Mouse (Mus musculus) G1E (cell line): ENCODE data around the gene Med6. TPM values are rescaled to one million over a fixed set of nuclear protein-coding genes. Genes with fewer than 3 reads are reported as not detected.

Experiments
- ATAC-seq: 2 replicates; pipeline ENCODE4 v1.8.0; 2016; ENCODE audit warnings: mild to moderate bottlenecking; ENCODE audit not compliant: insufficient number of reproducible peaks, poor library complexity, low FRiP score, severe bottlenecking; ENCODE audit errors: extremely low read depth
- DNase-seq: peaks from one replicate; pipeline ENCODE4 v3.0.0; 2012; ENCODE audit warnings: low spot score
- H3K27me3 ChIP-seq: 2 replicates; pipeline ENCODE4 v1.6.1; 2012; ENCODE audit warnings: mild to moderate bottlenecking, low read length, inconsistent platforms; ENCODE audit not compliant: insufficient read depth
- H3K36me3 ChIP-seq: replicated peaks from 2 replicates; pipeline ENCODE3; 2012; ENCODE audit warnings: mild to moderate bottlenecking, inconsistent platforms
- H3K4me1 ChIP-seq: 2 replicates; pipeline ENCODE4 v1.6.1; 2012; ENCODE audit warnings: low read depth, low read length, inconsistent platforms, mixed read lengths; ENCODE audit not compliant: insufficient read depth
- H3K4me3 ChIP-seq: 2 replicates; pipeline ENCODE4 v1.5.1; 2012; ENCODE audit warnings: low read depth, mild to moderate bottlenecking, inconsistent platforms, low read length, moderate library complexity, mixed read lengths
- H3K9me3 ChIP-seq: replicated peaks from 2 replicates; pipeline ENCODE4 v1.6.1; 2012; ENCODE audit warnings: inconsistent platforms
- CTCF ChIP-seq: IDR thresholded peaks from 2 replicates; pipeline ENCODE4 v1.5.1; 2012; ENCODE audit warnings: low read depth, low read length, inconsistent platforms, mixed read lengths
- GATA1 ChIP-seq: IDR thresholded peaks from 2 replicates; pipeline ENCODE4 v1.6.1; 2012; ENCODE audit warnings: borderline replicate concordance, low read length, inconsistent platforms, mixed read lengths
- GATA2 ChIP-seq: IDR thresholded peaks from 2 replicates; pipeline ENCODE4 v1.6.1; 2012; ENCODE audit warnings: low read depth, low read length, inconsistent platforms, borderline replicate concordance
- POLR2AphosphoS5 ChIP-seq: IDR thresholded peaks from 2 replicates; pipeline ENCODE4 v1.6.1; 2012; ENCODE audit warnings: low read depth, low read length, inconsistent platforms; ENCODE audit not compliant: insufficient replicate concordance
- TAL1 ChIP-seq: conservative IDR thresholded peaks from 2 replicates; pipeline ENCODE4 v1.6.1; 2012; ENCODE audit warnings: low read depth, low read length, inconsistent platforms, mixed read lengths
- polyA plus RNA-seq: library from polyadenylated mRNA; stranded (reverse); fragments of >175 nt; gene quantifications from 2 replicates; pipeline ENCODE4 v1.2.3, GENCODE M21; 2012
- total RNA-seq, 2 experiments: library from RNA; stranded (forward) in 1 of 2; stranded (reverse) in 1 of 2; fragments of 200-1000 nt in 1 of 2; fragments of >200 nt in 1 of 2; fragmentation: Nextera tagmentation in 1 of 2; gene quantifications; 2 replicates each; pipeline ENCODE4 v1.2.3; 2014 to 2017

The Med6 gene
- total RNA-seq (2014; fragmentation: Nextera tagmentation) (45.0 and 46.7 TPM in 2 replicates), total RNA-seq (2017) (167 and 180 TPM in 2 replicates), polyA plus RNA-seq (2.8 and 4.2 TPM in 2 replicates)

DNA sequence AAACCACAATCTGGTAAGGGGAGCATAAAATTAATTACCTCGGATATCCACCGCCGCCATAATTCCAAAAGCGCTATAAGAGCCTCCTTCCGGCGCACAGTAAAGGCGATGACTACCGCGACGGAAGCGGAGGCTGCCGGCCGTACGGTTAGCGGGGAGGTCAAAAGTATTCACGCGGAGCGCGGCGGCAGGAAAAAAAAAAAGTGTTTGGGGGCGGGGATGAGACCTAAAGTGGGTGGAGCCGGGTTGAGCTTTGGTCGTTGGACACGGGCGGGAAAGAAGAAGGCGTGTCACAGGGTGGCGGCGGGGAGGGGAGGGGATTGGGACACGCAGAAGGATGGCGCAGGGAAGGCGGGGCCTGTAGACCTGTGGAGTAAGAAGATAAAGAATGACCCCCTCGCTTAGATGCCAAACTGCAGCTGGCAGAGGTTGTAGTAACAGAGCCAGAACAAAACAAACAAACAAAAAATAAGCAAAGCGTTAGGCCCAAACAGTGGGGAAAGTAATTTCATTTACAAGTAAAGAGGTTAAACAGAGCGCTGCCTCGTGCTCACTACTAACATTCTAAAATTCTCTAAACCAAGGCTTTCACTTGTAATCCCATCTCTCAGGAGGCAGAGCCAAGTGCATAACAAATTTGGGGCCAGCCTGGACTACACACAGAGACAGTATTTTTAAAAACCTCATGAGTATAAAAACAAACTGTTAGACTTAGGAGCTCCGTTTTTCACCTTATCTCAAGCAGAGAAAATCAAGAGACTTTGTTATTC lies at the start of gene Med6:
Med6 (minus strand) TSS at position 107 of the 770 bp plus-strand sequence.
- H3K27me3 ChIP-seq, result peaks cover 5% of the 10 kb centered on the region
- peak within 1 kb of the TSS; percentile 71 for H3K4me3 ChIP-seq
- H3K9me3 ChIP-seq, result no peaks in the 10 kb centered on the region
- H3K36me3 ChIP-seq, result peaks cover 17% of the 10 kb centered on the region
- peak; percentile 100 for ATAC-seq
- H3K4me1 ChIP-seq, result peaks cover 22% of the 10 kb centered on the region
- DNase-seq, result peak; percentile 86
- TF ChIP-seq TAL1 (peak; percentile 49; the same call in 1 of the 2 replicates), POLR2AphosphoS5 (no peak)

DNA sequence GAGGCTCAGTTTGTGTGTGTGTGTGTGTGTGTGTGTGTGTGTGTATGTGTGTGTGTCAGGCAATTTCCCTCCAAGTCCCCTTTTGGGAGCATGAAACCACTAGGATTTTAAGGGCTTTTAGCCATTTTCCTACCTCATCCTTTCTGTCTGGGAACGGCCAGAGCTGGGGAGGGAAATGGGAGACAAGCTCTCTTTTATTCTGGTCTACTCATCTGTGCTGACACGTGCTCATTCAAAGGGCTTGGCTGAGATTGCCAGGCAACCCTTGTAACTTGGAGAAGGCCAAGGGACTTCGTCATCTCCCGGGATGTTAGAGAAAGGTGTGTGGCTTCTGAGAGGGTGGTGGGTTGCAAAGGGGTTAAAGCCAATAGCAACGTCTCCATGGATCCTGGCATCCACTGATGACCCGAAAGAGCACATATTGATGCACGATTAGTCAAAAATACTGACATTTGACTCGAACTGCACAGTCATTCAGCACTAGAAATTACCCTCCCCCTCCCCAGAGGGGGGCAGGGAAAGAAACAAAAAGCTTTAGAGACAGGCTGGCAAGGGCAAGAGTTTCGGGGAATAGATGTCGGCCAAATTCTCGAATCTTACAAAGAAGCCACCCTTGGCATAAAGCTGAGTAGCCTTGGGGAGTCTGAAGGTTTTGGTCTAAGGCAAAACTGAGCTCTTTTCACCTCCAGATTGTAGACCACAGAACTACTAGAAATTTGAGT lies 47.7 kb upstream of the Med6 start:
- TF ChIP-seq GATA1, result no peak
- no peak for TF ChIP-seq TAL1
- ATAC-seq (no peak), DNase-seq (no peak)
- Histone ChIP-seq H3K27me3 (peaks cover 36% of the 10 kb centered on the region), H3K4me3 (no peak overlapping the region), H3K36me3 (no peaks in the 10 kb centered on the region), H3K4me1 (no peaks in the 10 kb centered on the region), H3K9me3 (no peaks in the 10 kb centered on the region)

DNA sequence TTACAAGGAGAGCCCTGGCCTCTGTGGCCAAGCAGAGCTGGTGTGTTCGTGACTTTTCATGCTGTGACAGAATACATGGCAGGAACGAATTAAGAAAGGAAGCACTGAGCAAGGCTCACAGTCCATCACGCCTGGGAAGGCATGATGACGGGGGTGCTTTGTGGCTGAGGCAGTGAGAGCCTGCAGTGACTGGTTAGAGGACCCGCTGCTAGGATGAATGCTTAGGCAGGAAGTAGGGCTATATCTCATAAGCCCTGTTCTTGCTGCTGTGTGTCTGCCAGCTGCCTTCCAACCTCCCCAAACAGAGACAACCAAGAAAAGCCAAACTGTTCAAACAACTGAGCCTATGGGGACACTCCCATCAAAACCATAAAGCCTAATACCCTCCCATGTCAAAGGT lies 45.8 kb upstream of the Med6 start:
- TF ChIP-seq POLR2AphosphoS5, result no peak
- no peak for TF ChIP-seq GATA1
- no peak for TF ChIP-seq GATA2
- no peak for TF ChIP-seq CTCF
- no peak for TF ChIP-seq TAL1
- DNase-seq (no peak), ATAC-seq (no peak)
- Histone ChIP-seq H3K4me3 (no peak overlapping the region), H3K4me1 (no peaks in the 10 kb centered on the region), H3K9me3 (no peaks in the 10 kb centered on the region), H3K27me3 (peaks cover 25% of the 10 kb centered on the region), H3K36me3 (no peaks in the 10 kb centered on the region)

DNA sequence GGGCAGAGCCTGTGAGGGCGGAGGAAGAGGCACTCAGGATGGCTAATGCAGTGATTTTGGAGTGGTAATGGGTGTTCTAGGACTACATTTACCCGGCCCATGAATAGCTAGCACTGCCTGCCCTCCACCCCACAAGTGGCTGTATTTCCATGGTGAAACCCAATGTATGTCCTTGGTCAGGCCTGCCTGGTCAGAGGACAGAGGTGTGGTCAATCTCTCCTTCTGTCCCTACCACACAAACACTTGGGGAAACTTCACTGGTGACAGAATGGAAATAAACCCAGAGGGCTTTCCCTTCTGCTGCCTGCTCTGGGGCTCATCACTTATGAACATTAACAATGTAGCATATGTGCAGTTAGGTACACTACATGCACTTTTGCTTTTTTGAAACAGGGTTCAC lies 38.4 kb upstream of the Med6 start:
- no peak overlapping the region for H3K4me3 ChIP-seq
- no peaks in the 10 kb centered on the region for H3K4me1 ChIP-seq
- ATAC-seq (no peak), DNase-seq (no peak)
- no peak for TF ChIP-seq CTCF
- H3K9me3 ChIP-seq, result no peaks in the 10 kb centered on the region
- H3K36me3 ChIP-seq, result no peaks in the 10 kb centered on the region
- H3K27me3 ChIP-seq, result peaks cover 29% of the 10 kb centered on the region

DNA sequence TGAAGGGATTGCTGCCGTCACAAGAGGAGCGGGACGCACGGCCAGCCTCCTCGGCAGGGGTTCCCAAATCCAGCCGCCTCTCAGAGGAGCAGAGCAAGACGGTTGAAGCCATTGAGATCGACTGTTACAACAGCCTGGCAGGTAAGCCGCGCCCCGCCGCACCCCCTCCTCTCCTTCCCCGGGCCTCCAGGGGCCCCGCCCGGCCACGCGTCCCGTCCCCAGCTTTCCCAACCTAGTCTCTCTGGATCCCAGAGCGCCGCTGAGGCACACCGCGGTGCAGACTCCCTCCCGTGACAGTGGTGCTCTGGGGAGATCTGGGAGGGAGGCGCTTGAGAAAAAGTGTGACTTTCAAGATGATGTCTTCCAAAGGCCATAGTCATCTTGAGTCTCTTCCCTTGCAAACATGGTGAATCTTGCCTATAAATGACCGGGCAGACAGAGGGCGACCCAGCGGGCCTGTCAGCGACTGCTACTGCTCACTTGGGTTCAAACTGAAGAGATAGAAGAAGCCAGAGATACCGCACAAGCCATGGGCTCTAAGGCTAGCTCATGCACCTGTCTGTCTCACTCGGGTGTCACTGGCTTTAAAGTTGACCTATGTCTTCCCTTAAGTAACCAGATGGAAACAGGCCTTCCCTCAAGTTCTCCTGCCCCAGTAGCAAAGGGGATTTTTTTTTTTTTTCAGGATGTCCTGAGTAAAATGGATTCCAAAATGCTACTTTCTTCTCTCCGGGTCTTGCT lies 37.0 kb upstream of the Med6 start:
- H3K9me3 ChIP-seq, result no peaks in the 10 kb centered on the region

DNA sequence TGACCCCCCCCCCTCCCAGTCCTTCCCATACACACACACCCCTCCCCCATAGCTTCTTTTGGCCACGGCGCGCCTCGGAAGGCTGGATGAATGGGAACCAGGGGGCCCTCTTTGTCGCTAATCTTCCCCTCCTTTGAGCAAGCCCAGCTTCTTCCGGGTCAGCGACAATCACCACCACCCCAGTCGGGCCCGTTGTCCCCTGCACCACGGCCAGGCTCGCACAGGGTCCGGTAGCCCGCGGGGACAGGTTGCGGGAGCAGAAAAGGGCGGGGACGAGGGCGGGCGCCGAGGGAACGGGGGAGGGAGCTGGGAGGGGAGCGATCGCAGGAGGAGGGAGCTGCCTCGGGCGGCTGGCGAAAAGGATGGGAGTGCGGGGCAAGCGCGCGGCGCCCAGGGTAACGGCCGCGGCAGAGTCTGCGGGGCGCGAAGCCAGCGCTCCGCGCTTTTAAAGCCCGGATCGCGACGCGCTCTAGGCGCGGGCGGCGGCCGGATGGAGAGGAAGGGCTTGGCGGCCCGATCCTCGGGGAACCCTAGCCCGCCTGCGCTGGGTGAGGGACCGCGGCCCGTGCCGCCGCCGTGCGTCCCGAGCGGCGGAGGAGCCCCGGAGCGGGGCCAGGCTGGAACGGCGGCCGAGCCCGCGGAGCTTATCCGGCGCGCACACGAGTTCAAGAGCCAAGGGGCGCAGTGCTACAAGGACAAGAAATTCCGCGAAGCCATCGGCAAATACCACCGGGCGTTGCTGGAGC lies 36.3 kb upstream of the Med6 start, which contains the start of gene Ttc9:
Ttc9 (plus strand) TSS at position 335 of the 746 bp plus-strand sequence.
- Histone ChIP-seq H3K27me3 (peaks cover 27% of the 10 kb centered on the region), H3K9me3 (no peaks in the 10 kb centered on the region), H3K36me3 (no peaks in the 10 kb centered on the region), H3K4me3 (no peak within 1 kb of the TSS), H3K4me1 (no peaks in the 10 kb centered on the region)
- TF ChIP-seq TAL1 (no peak), GATA1 (no peak), POLR2AphosphoS5 (no peak), GATA2 (no peak), CTCF (no peak)
- ATAC-seq (no peak), DNase-seq (no peak)

More for the DNA sequence above, 37.0 kb upstream of the Med6 start:
- no peaks in the 10 kb centered on the region for H3K36me3 ChIP-seq
- ATAC-seq (no peak), DNase-seq (no peak)
- H3K4me1 ChIP-seq, result no peaks in the 10 kb centered on the region
- H3K4me3 ChIP-seq, result no peak overlapping the region
- peaks cover 29% of the 10 kb centered on the region for H3K27me3 ChIP-seq
- TF ChIP-seq CTCF (no peak), GATA2 (no peak), POLR2AphosphoS5 (no peak), GATA1 (no peak), TAL1 (no peak)
